Mouse (Mus musculus): Measurements from ENCODE around the gene Ankrd10. TPM values are rescaled to one million over a fixed set of nuclear protein-coding genes. Genes with fewer than 3 reads are reported as not detected.
"Not testable (repeated sequence)": the region's sequence is repeated elsewhere in the genome, so short reads cannot be mapped to it uniquely, and the experiment has no call there.

Gene Ankrd10
- 76.1 and 77.4 TPM in 2 replicates for total RNA-seq (2021)
- long read RNA-seq, full-length matches to known transcripts, result 25 of 68 reads
- long read RNA-seq, partial matches to known transcripts, result 6 of 68 reads
- long read RNA-seq, other reads (novel, unspliced or antisense), result 37 of 68 reads

DNA sequence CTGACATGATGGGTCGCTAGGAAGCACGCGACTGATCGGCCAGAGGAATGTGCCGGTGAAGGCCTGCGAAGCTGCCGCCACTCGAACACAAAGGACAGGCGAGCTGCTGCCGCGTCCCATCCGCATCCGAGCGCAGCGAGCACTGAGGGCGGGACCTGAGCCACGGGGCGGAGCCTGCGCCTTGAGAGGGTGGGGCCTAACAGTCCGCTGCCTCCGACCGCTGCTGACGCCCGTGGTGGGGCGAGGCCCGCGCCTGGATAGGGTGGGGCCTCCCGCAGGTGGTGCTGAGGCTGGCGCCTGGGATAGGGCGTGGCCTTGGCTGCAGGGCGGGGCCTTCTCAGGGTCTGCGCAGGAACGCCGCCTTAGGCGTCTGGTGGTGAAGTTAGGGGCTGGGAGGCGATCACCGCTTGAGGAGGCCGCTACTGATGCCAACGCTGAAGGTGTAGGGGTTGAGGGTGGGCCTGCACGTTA is at the start of gene Ankrd10:
Gene Ankrd10, minus strand, starts transcription at position 147 of the 471 bp plus-strand sequence.
- DNase-seq, result peak; percentile 98

DNA sequence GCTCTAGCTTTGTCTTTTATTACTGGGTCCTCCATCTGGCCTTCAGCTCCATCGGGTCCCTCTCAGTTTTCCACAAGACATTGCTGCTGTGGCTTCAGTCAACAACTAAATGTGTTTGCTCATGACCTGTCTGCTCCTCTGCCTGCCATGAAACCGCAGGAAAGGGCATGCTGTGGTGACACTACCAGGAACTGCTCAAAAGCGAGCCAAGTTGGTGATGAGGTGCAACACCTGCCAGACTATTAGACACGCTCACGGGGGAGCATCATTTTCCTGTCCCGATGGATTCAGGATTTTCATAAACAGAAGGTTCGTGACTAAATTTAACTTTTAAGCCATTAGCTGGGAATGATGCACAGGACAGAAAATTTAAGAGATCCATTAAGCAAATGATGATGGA is 49.0 kb upstream of the Ankrd10 start:
- DNase-seq, result no peak

DNA sequence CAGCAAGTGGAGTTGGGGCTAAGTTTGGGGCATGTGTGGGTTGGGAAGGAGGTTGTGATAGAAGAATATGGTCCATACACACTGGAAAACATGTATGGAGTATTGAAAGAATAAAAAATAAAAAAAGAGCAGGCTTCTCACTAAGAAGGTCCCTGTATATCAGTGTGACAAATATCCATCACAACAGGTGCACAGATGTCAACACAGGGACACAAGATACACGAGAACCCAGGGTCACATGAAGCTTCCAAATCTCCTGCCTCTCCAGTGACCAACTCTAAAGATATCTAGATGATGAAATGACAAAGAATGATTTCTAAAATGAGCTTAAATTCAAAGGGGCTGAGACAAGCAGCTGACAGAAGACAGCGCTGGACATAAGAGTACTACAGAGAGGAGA is 32.8 kb upstream of the Ankrd10 start:
- DNase-seq, result no peak

DNA sequence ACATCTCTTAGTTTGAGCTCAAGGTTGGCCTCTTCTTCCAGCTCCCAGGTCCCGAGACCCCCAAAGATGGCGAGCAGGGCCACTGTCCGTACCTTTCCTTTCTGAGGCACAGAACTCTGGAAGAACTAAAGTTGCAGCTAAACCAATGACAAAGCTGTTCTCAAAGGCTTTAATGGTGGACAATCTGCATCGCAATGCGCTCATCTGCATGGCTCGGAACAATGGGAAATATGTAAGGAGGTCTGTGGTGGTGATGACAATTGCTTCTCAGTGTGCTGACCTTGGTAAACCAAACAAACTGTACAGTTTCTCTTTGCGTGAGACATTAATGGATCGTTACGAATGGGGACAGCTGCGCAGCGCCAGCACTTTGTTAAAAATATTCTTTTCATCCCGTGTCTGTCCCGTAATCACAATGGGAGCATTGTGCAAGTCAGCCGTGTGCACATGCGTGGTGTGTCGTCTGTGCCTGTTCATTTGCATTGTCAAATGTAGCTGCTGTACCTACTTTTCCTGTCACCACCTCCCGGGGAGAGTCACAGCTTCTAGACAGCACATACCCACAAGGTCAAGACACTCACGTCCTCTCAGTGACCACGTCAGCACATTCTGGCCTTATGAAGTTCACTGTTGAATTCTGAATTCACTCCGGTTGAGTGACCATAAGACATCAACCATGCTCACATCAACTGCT is 30.6 kb upstream of the Ankrd10 start:
- not testable (repeated sequence) for DNase-seq

DNA sequence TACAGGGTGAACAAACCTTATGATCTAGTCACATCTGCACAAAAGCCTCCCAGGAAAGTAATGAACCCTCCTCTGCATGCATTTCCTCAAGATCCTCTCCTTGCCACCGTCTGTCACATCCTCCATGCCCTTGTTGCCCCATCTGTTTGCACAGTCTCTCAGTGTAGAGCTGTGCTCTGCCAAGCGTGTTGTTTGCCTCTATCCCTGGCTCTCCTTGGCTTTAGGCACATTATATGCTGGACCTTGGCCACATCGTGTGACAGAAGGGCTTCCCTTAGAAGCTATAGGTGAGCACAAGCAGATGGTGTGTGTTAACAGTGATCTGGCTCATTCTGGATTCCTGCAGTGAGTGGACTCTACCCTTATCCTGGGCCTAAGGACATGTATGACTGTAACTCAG is 26.4 kb upstream of the Ankrd10 start:
- no peak for DNase-seq

DNA sequence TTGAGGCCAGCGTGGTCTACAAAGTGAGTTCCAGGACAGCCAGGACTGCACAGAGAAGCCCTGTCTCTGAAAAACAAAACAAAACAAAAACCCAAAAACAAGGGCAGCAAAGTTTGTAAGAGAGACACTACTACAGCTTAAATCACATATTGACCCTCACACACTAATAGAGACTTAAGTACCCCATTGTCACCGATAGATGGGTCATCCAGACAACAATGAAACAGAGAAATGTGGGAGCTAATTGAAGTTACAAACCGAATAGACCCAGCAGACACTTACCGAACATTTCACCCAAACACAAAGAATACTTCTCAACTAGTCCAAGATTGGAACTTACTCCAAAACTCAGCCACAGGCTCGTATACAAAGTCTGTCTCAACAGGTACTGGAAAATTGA is 14.5 kb upstream of the Ankrd10 start:
- DNase-seq, result no peak

DNA sequence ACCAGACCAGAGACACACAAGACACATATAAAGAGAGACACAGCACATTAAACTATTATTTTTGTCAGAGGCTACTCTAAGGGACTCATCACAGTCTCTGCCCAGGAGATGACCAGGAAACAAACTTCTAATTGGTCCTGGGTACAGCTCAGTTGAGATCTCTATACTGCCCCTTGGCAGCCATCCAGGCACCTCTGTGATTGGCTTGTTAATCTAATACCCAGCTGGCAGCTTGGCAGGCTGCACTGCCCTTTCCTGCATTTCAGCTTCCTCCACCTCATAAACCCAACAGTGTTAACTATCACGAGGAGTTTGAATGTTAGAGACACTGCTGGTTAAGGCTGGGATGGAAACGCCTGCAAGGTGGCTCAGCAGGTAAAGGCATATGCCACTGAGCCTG is 7.6 kb upstream of the Ankrd10 start:
- DNase-seq, result no peak

DNA sequence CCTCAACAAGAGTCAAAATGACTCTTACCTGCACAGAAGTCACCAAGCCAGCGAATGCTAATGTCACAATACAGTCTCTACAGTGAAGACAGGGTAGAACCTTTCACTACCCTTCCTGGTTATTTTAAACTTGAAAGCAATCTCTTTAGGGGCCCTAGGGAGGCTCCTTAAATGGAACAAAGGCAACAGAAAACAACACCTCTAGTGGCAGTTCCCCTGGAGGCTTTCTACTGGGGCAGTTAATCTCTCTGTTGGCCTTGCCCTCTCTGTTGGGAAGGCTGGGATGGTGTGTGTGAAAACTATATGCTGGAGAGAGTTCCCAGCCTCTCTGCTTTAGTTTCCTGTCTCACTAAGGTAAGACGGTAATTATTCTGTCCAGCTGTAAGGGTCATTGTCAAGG is 5.0 kb upstream of the Ankrd10 start:
- no peak for DNase-seq

DNA sequence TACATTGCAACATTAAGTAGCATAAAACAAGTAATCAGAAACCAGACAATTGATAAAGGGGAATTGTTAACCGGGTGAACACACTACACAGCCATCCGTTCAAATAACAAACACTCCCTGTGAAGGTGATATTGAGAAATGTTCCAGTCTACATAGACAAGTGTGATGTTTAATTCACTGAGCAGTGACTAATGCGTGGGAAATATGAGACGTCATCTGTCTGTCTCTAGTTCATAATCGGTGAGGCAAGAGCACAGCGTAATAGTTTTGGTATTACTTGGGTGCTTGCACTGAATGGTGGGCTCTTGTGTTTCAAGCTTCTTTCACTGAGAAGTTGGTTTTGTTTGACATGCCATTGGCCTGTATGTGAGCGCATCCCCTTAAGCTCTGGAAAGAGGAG is 2.0 kb upstream of the Ankrd10 start:
- DNase-seq, result no peak

DNA sequence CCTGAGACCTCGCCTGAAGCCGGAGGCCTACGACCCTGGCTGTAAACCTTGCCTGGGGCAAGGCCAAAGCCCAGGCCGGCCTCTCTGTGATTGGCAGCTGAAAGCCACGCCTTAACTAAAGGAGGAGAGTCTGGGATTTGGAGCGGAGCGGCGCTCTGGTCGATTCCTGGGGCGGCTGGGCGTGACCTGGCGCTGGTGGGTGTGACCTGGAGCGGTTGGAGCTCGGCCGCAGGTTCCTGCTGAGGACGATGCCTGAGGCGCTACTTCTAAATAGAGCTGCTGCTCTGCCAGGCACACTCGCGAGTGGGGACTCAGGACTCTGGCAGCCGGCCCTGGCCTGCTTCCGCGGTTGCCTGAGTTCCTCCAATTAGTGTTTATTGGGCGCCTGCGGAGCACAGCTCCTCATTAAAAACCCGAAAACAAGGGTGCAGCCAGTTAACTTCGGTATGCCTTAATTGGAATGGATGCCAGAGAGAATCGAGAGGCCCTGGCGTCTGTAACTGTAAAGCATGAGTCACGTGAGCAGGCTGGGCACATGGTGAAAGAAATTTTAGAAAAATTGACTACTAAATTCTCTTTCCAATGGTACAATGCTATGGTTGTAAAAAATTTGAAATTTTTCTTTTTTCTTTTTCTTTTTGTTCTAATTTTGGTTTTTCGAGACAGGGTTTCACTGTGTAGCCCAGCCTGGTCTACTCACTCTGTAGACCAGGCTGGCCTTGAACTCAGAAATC is 934 bp upstream of the Ankrd10 start:
- peak; percentile 88 for DNase-seq

DNA sequence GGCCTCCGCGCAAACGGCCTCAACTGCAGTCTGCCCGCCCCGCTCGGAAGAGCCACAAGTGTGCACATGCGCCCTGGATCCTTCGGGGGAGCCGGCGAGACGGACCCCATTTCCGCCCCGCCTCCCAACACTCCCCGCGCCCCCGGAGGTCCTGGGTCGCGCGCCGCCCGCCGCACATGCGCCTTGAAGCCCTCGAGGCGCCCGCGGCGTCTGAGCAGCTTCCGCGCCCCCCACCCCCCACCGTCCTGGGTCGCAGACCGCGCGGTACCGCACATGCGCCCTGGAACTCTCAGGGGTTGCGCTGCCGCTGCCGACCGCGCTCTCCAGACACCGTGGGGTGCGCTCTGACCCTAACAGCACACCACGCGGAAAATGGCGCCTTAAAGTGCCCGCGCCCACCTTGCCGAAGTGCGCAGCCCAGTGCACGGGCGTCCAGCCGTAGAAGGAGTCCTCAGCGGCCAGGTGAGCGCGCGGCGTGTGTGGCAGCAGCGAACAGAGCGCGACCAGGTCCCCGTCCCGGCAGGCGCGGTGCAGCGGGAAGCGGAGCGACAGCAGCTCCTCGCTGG is 462 bp downstream of the Ankrd10 start:
- DNase-seq, result peak; percentile 90

DNA sequence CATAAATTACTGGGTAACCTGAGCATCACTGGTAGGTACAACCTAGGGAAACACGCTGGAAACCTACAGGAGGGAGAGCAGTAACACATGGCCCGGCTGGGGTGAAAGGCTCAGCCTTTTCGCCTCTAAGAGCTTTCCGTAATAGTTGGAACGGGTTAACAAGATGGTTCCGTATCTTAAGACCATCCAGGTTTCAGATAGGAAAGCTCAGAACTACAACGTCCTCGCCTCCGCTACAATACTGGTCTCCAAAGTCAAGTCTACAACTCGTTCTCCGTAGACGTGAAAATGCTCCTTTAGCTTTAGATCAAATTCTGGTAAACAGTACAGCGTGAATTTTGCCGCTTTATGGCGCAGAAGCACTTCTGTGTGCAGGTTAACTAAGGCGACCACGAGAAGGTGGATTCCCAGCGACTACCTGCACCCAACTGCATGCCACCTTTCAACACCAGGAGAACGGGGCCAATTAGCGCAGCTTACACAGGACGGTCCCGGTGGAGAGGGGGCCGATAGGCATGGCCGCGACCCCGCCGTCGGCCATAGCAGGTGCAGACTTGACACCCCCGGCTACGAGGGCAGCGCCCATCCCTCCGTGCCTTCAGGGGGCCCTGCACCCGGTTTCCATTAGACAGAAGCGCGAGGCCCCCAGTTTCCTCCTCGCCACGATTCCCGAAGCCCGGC is 1.1 kb downstream of the Ankrd10 start:
- DNase-seq, result no peak

DNA sequence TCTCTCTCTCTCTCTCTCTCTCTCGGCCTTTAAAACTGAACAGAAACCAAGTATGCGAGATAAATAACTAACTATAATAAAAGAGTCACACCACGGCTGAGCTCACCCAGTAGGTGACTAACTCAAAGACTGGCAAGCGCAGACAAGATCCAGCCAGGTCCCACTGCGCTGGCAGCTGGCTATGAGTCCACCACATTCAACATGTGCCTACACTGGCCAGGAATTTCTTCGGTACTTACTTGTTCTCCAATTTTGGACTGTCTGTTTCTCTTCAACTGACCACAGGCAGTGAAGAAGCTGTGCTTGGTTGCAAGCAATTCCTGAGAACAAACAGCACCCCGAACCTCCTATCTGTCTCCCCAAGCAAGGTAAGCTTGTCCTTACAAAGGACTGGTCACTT is 2.1 kb downstream of the Ankrd10 start:
- DNase-seq, result peak; percentile 44

DNA sequence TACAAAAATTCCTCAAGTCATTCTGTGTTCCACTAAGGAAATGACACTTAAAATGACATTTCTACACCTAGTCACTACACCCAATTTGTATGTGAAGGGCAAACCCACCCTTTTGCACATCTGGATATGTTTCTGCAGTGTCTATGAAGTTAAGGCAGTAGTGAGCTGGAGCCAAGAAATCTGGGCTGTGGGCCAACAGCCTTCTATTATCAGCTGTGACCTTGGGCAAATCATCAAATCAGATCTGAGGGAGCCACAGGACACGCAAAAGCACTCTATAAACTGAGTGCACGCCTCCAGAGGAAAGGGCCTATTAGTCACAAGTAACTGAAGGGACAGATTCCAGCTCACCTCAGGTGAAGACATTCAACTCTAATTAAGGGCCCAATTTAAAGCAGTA is 3.2 kb downstream of the Ankrd10 start:
- DNase-seq, result peak; percentile 85

DNA sequence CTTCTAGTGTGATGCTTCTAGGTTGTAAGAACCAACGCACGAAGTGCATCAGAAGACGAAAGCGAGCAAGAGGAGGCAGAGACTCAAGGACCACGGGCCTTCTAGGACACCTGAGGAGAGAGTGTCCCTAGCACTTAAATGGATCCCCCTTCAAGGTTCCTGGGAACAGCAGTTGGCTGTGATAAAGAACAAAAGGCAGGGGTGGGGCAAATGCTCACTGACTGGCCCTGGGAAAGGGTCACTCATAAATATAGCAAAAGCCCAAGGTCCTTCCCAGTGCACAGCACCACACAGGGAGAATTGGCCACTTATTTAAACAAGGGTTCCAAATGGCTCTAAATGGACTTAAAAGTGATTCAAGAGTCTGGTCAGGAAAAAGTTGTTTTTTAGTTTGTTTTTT is 6.4 kb downstream of the Ankrd10 start:
- no peak for DNase-seq

DNA sequence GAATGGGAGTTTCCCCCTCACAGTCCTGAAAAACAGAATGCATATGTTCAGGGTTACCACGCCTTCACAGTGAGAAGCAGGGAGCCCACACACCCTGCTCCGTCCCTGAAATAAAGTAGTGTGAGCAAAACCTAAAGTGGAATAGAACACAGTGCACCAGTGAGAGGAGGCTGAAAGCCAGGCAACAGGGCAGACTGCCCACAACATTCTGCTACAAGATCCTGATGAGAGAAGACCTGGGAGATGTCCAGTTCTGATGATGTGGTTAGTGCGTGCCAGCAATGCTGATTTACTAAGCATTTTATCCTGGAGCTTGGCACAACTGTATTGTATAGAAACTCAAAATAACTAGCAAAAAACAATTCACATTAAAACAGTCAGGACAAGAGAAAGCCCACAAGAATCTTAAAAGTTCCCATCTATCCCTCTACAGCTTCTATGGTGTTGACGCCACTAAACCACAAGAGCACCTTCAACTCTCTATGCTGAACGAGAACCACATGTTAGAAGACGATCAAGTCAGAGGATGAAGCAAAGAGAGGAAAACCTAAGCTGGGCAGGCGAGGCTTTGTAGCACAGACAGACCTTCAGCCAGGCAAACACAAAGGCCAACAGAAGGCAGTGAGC is 6.9 kb downstream of the Ankrd10 start:
- DNase-seq, result no peak

DNA sequence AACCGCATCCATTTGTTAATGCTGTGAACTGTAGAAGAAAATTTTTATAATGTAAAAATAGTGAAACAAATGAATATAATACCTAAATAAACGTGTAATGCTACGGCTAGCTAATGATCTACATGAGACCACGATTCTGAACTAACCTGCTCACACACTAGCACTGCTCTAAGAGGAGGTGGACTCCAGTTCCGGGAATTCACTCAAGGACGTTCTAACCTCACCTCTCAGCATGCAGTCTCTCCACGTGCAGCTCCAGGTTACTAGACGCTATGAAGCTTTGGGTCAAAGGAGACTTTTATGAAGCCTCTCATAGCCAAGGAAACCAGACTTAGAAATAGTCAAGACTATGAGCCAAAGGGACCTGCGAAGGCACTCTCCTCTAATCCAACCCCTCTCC is 7.8 kb downstream of the Ankrd10 start:
- no peak for DNase-seq

DNA sequence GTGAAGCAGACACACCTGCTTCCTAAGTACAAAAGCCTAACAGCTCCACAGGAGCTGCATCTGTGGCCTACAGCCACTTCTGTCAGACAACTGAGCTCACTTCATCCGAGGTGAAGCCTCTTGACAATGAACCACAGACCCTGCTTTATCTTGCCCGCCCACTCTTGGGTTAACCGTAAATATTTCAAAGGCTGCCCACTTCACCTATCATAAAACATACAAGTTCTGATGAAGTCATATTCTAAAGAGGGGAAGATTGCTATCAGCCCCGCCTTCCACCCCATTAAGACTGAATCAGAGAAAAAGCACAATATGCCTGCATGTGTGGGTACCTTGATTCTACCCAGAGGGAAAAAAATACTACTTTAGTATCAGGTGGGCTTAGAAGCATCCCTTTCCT is 10.5 kb downstream of the Ankrd10 start:
- no peak for DNase-seq

DNA sequence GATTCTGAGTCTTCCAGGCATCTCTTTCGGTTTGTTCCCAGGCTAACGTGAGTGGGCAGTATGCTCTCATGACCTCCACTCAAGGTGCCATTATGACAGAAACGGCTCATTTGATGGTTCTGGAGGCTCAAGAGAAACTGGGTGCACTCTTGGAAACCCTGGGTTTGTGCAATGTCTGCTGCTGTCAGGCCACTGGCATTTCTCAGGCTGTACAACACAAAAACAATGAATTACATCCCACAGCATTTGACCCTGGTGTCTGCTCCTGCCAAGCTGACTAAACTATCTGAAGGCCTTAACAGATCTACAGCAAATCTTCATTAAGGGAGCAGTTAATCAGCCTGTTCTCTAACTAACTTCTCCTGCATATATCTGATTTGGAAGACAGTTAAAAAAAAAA is 16.5 kb downstream of the Ankrd10 start:
- no peak for DNase-seq

DNA sequence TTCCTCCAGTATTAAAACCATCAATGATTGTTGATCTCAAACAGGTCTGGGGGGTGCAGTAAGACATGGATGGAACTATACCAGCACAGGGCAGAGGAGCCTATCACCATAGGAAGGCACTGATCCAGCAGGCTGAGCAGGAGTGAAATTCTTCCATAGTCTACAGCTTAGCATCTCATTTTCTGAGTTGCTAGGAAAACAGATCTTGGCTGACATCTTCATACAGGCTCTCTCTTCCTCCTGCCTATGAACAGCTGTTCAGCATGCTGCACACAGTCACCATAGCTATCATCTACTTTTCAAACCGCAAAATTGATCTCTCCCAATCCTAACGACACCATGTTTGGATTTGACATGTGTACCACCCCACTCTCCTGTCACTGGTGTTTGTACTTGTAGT is 17.5 kb downstream of the Ankrd10 start:
- DNase-seq, result no peak

DNA sequence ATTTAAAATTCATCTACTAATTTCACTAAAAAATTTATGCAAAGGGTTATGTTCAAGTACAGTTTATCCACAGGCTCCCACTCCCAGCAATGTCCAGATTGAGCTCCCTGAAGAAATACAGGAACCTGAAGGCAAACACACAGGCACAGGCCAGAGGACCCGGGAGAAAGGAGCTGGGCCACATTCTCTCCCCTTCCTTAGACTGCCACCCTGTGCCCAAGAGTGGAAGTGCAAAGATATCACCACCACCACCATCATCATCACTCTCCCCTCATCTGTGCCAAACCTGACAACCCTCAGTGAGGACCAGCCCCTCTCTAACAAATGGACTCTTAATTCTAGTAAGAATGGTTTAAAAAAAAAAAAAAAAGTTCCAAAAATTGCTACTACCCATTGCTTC is 19.3 kb downstream of the Ankrd10 start:
- peak; percentile 44 for DNase-seq

DNA sequence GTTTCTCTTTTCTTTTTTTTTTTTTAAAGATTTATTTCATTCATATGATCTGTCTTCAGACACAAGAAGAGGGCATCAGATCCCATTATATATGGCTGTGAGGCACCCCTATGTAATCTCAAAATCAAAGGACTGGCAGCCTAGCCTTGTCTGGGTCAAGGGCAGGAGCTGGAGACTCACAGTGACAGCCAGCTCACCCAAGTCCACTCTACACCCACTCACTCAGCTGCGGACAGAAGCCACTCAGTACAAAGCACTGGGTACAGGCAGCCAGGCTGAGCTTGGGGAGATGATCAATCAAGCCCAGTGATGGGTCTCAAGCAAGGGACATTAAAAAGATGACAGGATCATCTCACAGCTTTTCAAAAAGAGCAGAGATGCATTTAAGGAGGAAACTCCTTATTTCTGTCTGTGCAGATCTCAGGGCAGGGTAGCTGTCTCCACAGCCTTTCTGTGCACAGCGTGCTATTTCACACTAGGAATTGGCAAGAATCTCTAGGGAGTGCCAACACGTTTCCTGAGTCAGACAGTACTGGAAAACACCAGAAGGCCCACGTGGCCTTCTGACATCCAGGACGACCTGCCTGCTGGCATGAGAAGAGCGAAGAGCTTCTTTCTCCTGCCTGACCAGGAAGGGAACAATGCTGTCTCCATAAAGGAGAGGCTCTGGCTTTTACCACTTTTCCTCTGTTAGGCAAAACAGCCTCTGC is 21.3 kb downstream of the Ankrd10 start:
- DNase-seq, result peak; percentile 28
